Mouse (Mus musculus): ENCODE data around the gene Kcnb1.

The Kcnb1 gene

GRCm38 (mm10) chr2:167128699-167129607, 61.0 kb downstream of the Kcnb1 start:
- peak; percentile 70 for DNase-seq (ENCODE audit: low read depth, low spot score)

GRCm38 (mm10) chr2:167127404-167127803, 62.6 kb downstream of the Kcnb1 start:
- no peak for DNase-seq (ENCODE audit: low read depth, low spot score)

- no peak for DNase-seq (ENCODE audit: low read depth, low spot score)
These were observed 64.2 kb downstream of the Kcnb1 start for GRCm38 (mm10) chr2:167125781-167126180.

GRCm38 (mm10) chr2:167123936-167124335, 66.0 kb downstream of the Kcnb1 start:
- no peak for DNase-seq (ENCODE audit: low read depth, low spot score)

GRCm38 (mm10) chr2:167122737-167123136, 67.2 kb downstream of the Kcnb1 start:
- DNase-seq (ENCODE audit: low read depth, low spot score), result no peak

GRCm38 (mm10) chr2:167121996-167122395, 68.0 kb downstream of the Kcnb1 start:
- no peak for DNase-seq (ENCODE audit: low read depth, low spot score)

GRCm38 (mm10) chr2:167121228-167121627, 68.7 kb downstream of the Kcnb1 start:
- DNase-seq (ENCODE audit: low read depth, low spot score), result no peak

- DNase-seq (ENCODE audit: low read depth, low spot score), result no peak
These were observed 69.6 kb downstream of the Kcnb1 start for GRCm38 (mm10) chr2:167120186-167120830.

- no peak for DNase-seq (ENCODE audit: low read depth, low spot score)
These were observed 71.9 kb downstream of the Kcnb1 start for GRCm38 (mm10) chr2:167118046-167118445.

GRCm38 (mm10) chr2:167112737-167113136, 77.2 kb downstream of the Kcnb1 start:
- peak; percentile 87 for DNase-seq (ENCODE audit: low read depth, low spot score)

GRCm38 (mm10) chr2:167112259-167112658, 77.7 kb downstream of the Kcnb1 start:
- no peak for DNase-seq (ENCODE audit: low read depth, low spot score)

GRCm38 (mm10) chr2:167109506-167109905, 80.4 kb downstream of the Kcnb1 start:
- no peak for DNase-seq (ENCODE audit: low read depth, low spot score)

- no peak for DNase-seq (ENCODE audit: low read depth, low spot score)
These were observed 86.4 kb downstream of the Kcnb1 start for GRCm38 (mm10) chr2:167103546-167103945.

- DNase-seq (ENCODE audit: low read depth, low spot score), result peak; percentile 91
These were observed 88.1 kb downstream of the Kcnb1 start for GRCm38 (mm10) chr2:167101743-167102441.

GRCm38 (mm10) chr2:167094688-167095087, 95.3 kb downstream of the Kcnb1 start:
- DNase-seq (ENCODE audit: low read depth, low spot score), result no peak

GRCm38 (mm10) chr2:167093171-167093900, 96.6 kb downstream of the Kcnb1 start:
- no peak for DNase-seq (ENCODE audit: low read depth, low spot score)

GRCm38 (mm10) chr2:167090271-167090670, 99.7 kb downstream of the Kcnb1 start:
- no peak for DNase-seq (ENCODE audit: low read depth, low spot score)

- no peak for DNase-seq (ENCODE audit: low read depth, low spot score)
These were observed 103.1 kb downstream of the Kcnb1 start for GRCm38 (mm10) chr2:167086836-167087235.

- no peak for DNase-seq (ENCODE audit: low read depth, low spot score)
These were observed 103.9 kb downstream of the Kcnb1 start for GRCm38 (mm10) chr2:167086092-167086491.

GRCm38 (mm10) chr2:167081639-167082038, 108.3 kb downstream of the Kcnb1 start:
- DNase-seq (ENCODE audit: low read depth, low spot score), result peak; percentile 64

- peak; percentile 19 for DNase-seq (ENCODE audit: low read depth, low spot score)
These were observed 108.8 kb downstream of the Kcnb1 start for GRCm38 (mm10) chr2:167081135-167081534.
